Mouse (Mus musculus) limb, embryonic 12.5 days (tissue): ENCODE measurements around the gene Trmu. TPM values are rescaled to one million over a fixed set of nuclear protein-coding genes. Genes with fewer than 3 reads are reported as not detected.

Experiments used
- ATAC-seq: fragments of 200-750 bp; cut with Nextera tagmentation; 2 replicates; pipeline ENCODE4 v1.8.0; 2017; ENCODE audit warnings: low read depth, moderate TSS enrichment; ENCODE audit not compliant: insufficient number of reproducible peaks, insufficient read depth, low FRiP score, low TSS enrichment
- H3K27ac ChIP-seq: fragments of 300-500 bp; sonication (generic); 2 replicates; pipeline ENCODE4 v1.5.1; 2016; ENCODE audit warnings: mild to moderate bottlenecking, moderate library complexity
- H3K27me3 ChIP-seq: fragments of 300-500 bp; sonication (generic); 2 replicates; pipeline ENCODE4 v1.6.1; 2016; ENCODE audit warnings: mild to moderate bottlenecking, moderate library complexity
- H3K36me3 ChIP-seq: fragments of 300-500 bp; sonication (generic); 2 replicates; pipeline ENCODE4 v1.6.1; 2016; ENCODE audit warnings: mild to moderate bottlenecking, moderate library complexity
- H3K4me1 ChIP-seq: fragments of 300-500 bp; sonication (generic); replicated peaks from 2 replicates; pipeline ENCODE4 v1.6.1; 2016
- H3K4me2 ChIP-seq: fragments of 300-500 bp; sonication (generic); 2 replicates; pipeline ENCODE4 v1.6.1; 2016; ENCODE audit warnings: mild to moderate bottlenecking, moderate library complexity
- H3K4me3 ChIP-seq: fragments of 300-500 bp; sonication (generic); replicated peaks from 2 replicates; pipeline ENCODE4 v1.5.1; 2016; ENCODE audit warnings: mild to moderate bottlenecking
- H3K9ac ChIP-seq: fragments of 300-500 bp; sonication (generic); replicated peaks from 2 replicates; pipeline ENCODE4 v1.6.1; 2016; ENCODE audit warnings: mild to moderate bottlenecking, moderate library complexity
- H3K9me3 ChIP-seq: fragments of 300-500 bp; sonication (generic); 2 replicates; pipeline ENCODE4 v1.6.1; 2016; ENCODE audit warnings: mild to moderate bottlenecking, moderate library complexity
- WGBS: fragments of 180-500 bp; shearing (Covaris S2); methylation state at CpG from one replicate; pipeline ENCODE4 v1.1.7; 2016; 5-methylcytosine and 5-hydroxymethylcytosine counted together
- polyA plus RNA-seq: library from polyadenylated mRNA; unstranded; fragments of >200 nt; fragmentation: Nextera tagmentation; extraction: Ambion mirVana; gene quantifications from 2 replicates; pipeline ENCODE4 v1.2.1, GENCODE M21; 2016

The Trmu gene
- polyA plus RNA-seq, result 46.7 and 51.7 TPM in 2 replicates

DNA sequence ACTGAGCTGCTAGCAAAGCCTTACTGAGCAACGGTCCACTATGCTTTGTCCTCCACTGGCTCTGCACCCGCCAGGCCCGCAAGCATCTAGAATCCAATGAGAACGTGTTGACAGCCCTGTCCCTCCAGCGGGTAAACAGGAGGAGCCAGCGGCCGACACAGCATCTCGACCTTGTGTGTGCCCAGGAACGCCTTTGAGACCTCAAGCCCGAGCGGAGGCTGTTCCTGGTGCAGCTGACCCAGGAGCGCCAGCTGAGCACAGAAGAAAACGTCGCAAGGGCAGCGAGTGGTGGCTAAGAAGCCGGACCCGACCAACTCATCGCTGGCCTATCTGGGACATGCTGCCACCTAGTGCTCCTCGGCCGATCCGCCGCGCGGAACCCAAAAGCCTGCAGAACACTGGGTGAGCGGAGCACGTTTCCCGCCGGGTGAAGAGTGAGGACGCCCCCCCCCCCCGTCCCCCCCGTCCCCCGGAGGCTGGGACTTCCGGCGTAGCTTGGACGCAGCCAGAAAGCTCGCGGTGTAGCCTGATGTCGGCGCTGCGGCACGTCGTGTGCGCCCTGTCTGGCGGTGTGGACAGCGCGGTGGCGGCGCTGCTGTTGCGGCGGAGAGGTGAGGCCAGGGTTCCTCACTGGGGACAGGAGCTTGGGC, at the start of gene Trmu:
Trmu (plus strand) TSS at position 465 of the 650 bp plus-strand sequence.
- Histone ChIP-seq H3K36me3 (peaks cover 57% of the 10 kb centered on the region), H3K9me3 (no peaks in the 10 kb centered on the region), H3K27ac (peak within 1 kb of the TSS; percentile 80), H3K27me3 (no peaks in the 10 kb centered on the region), H3K4me2 (peak within 1 kb of the TSS; percentile 89), H3K4me3 (peak within 1 kb of the TSS; percentile 78), H3K4me1 (peaks cover 10% of the 10 kb centered on the region), H3K9ac (peak within 1 kb of the TSS; percentile 84)
- WGBS, result under 1% methylated on average over 44 of the region's 50 CpGs
- peak; percentile 91 for ATAC-seq

DNA sequence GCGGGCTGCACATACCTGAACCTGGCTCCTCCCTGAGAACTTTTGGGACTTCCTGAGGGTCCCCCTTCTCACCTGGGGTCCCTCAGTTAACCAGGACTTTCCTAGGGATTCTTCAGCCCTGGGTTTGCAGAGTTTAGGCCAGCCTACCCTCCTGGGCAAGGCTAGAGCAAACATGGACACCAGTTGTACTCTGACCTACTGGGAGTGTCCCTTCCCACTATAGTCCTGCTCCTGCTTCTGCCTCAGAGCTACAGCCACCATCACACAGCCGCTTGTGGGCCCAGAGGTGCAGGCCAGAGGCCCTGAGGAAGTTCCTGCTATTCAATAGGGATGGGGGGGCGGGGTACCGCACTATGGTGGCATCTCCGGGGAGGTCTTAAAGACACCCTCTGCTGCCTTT, 49.6 kb upstream of the Trmu start:
- 77% methylated on average over 5 of the region's 5 CpGs for WGBS
- Histone ChIP-seq H3K4me1 (peaks cover 13% of the 10 kb centered on the region), H3K36me3 (no peaks in the 10 kb centered on the region), H3K27ac (no peak overlapping the region), H3K4me2 (no peak overlapping the region), H3K4me3 (no peak overlapping the region), H3K9me3 (no peaks in the 10 kb centered on the region), H3K9ac (no peak overlapping the region), H3K27me3 (no peaks in the 10 kb centered on the region)
- no peak for ATAC-seq

- peak within 1 kb of the TSS; percentile 65 for H3K9ac ChIP-seq
- WGBS, result 1% methylated on average over 27 of the region's 27 CpGs
- H3K4me1 ChIP-seq, result peaks cover 13% of the 10 kb centered on the region
- peak within 1 kb of the TSS; percentile 41; the same call in 1 of the 2 replicates for H3K27ac ChIP-seq
- ATAC-seq, result peak; percentile 82
- no peaks in the 10 kb centered on the region for H3K27me3 ChIP-seq
- peak within 1 kb of the TSS; percentile 58 for H3K4me3 ChIP-seq
- H3K4me2 ChIP-seq, result peak within 1 kb of the TSS; percentile 73
- H3K36me3 ChIP-seq, result peaks cover 5% of the 10 kb centered on the region; the same call in 1 of the 2 replicates
- no peaks in the 10 kb centered on the region for H3K9me3 ChIP-seq
Observed at GRCm38 (mm10) chr15:85831954-85832590, 47.0 kb upstream of the Trmu start, which contains the start of gene Ttc38. Gene Ttc38 (plus strand): TSS chr15:85832306.

DNA sequence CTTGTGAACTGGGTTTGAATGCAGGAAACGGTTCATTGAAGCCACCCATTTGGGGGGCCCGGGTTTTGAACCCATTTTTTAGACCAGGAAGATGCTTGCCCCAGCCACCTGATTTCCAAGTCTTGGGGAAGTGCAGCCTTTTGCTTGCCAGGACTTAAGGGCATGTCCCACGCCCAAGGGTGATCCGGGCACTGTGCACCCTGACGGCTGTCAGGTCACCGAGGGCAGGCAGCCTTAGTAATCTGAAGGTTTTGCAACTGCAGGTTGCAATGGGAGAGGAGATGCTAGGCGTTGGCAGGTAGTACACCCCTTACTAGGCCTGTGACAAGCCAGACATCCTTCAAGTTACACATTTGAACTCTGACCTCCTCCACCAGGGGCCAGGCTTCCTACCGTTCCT, 46.5 kb upstream of the Trmu start:
- no peaks in the 10 kb centered on the region for H3K9me3 ChIP-seq
- peak overlapping the region; percentile 58 for H3K4me3 ChIP-seq
- peak overlapping the region; percentile 41; the same call in 1 of the 2 replicates for H3K27ac ChIP-seq
- H3K27me3 ChIP-seq, result no peaks in the 10 kb centered on the region
- ATAC-seq, result no peak
- peaks cover 13% of the 10 kb centered on the region for H3K4me1 ChIP-seq
- peak overlapping the region; percentile 65 for H3K9ac ChIP-seq
- H3K4me2 ChIP-seq, result peak overlapping the region; percentile 73
- peaks cover 5% of the 10 kb centered on the region; the same call in 1 of the 2 replicates for H3K36me3 ChIP-seq
- WGBS, result 42% methylated on average over 8 of the region's 8 CpGs

GRCm38 (mm10) chr15:85835335-85835734, 43.8 kb upstream of the Trmu start:
- Histone ChIP-seq H3K27me3 (no peaks in the 10 kb centered on the region), H3K27ac (no peak overlapping the region), H3K4me2 (no peak overlapping the region), H3K4me3 (no peak overlapping the region), H3K36me3 (peaks cover 5% of the 10 kb centered on the region; the same call in 1 of the 2 replicates), H3K9me3 (no peaks in the 10 kb centered on the region), H3K9ac (no peak overlapping the region), H3K4me1 (peaks cover 13% of the 10 kb centered on the region)
- 58% methylated on average over 3 of the region's 3 CpGs for WGBS
- no peak for ATAC-seq

GRCm38 (mm10) chr15:85836887-85837286, 42.2 kb upstream of the Trmu start:
- H3K27ac ChIP-seq, result no peak overlapping the region
- H3K4me2 ChIP-seq, result no peak overlapping the region
- no peaks in the 10 kb centered on the region for H3K9me3 ChIP-seq
- H3K36me3 ChIP-seq, result peaks cover 5% of the 10 kb centered on the region; the same call in 1 of the 2 replicates
- ATAC-seq, result no peak
- 91% methylated on average over 5 of the region's 5 CpGs for WGBS
- H3K27me3 ChIP-seq, result no peaks in the 10 kb centered on the region
- H3K4me1 ChIP-seq, result peaks cover 8% of the 10 kb centered on the region; the same call in 1 of the 2 replicates
- no peak overlapping the region for H3K9ac ChIP-seq
- no peak overlapping the region for H3K4me3 ChIP-seq

GRCm38 (mm10) chr15:85840983-85841382, 38.1 kb upstream of the Trmu start:
- Histone ChIP-seq H3K9ac (no peak overlapping the region), H3K27me3 (no peaks in the 10 kb centered on the region), H3K36me3 (peaks cover 4% of the 10 kb centered on the region; the same call in 1 of the 2 replicates), H3K4me1 (no peaks in the 10 kb centered on the region), H3K27ac (no peak overlapping the region), H3K4me3 (no peak overlapping the region), H3K9me3 (no peaks in the 10 kb centered on the region), H3K4me2 (no peak overlapping the region)
- no peak for ATAC-seq
- 28% methylated on average over 6 of the region's 6 CpGs for WGBS

DNA sequence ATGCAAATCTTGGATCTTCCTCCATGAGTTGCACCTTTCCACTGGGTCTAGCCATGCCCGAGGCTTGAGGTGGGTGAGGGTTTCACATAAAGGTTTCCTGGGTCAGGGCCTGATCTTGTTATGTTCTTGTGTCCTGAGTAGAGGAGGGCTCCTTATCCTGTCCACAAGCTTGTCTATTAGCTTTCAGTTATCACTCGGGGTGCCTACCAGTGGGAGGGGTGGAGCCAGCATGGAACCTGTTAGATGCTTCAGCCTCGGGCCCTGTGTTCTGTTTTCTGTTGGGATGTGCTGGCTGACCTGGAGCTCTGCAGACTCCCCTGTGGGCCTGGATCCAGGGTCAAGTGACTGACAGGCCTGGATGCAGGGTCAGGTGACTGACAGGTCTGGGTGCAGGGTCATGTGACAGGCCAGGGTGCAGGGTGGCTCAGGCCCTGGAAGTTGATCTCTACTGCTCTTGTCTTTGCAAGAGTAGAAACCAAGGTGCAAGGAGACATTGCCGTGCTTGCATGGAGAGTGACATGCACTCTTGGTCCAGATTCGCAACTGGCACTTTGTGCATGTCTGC, 37.2 kb upstream of the Trmu start:
- H3K4me3 ChIP-seq, result no peak overlapping the region
- H3K27ac ChIP-seq, result no peak overlapping the region
- no peaks in the 10 kb centered on the region for H3K27me3 ChIP-seq
- ATAC-seq, result no peak
- no peak overlapping the region for H3K4me2 ChIP-seq
- H3K9me3 ChIP-seq, result no peaks in the 10 kb centered on the region
- 77% methylated on average over 5 of the region's 5 CpGs for WGBS
- no peak overlapping the region for H3K9ac ChIP-seq
- no peaks in the 10 kb centered on the region for H3K36me3 ChIP-seq
- H3K4me1 ChIP-seq, result no peaks in the 10 kb centered on the region

DNA sequence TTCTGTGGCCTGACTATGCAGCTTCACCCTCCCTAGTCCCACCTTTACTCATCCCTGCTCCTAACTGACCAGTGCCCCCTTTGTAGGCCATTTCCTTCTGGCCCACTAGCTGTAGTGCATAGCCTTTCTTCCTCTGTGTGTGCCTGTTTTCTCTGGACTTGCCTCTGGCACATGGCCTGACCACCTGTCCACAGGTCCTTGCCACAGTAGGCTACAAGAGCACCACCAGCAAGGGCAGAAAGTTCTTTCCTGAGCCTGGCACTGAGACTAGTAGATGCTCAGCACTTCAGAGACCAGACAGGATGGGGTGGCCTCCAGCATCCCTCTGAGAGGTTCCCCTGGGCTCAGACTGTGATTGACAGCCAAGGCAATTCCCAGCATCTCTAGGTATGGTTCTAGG, 34.0 kb upstream of the Trmu start:
- no peaks in the 10 kb centered on the region for H3K27me3 ChIP-seq
- no peak overlapping the region for H3K4me3 ChIP-seq
- no peak overlapping the region for H3K9ac ChIP-seq
- no peaks in the 10 kb centered on the region for H3K4me1 ChIP-seq
- no peaks in the 10 kb centered on the region for H3K9me3 ChIP-seq
- no peak overlapping the region for H3K4me2 ChIP-seq
- no peak for ATAC-seq
- H3K27ac ChIP-seq, result no peak overlapping the region
- H3K36me3 ChIP-seq, result no peaks in the 10 kb centered on the region

GRCm38 (mm10) chr15:85851656-85852392, 27.3 kb upstream of the Trmu start:
- Histone ChIP-seq H3K27me3 (no peaks in the 10 kb centered on the region), H3K4me3 (no peak overlapping the region), H3K36me3 (peaks cover under 1% of the 10 kb centered on the region; the same call in 1 of the 2 replicates), H3K4me1 (no peaks in the 10 kb centered on the region), H3K27ac (no peak overlapping the region), H3K4me2 (no peak overlapping the region), H3K9ac (no peak overlapping the region), H3K9me3 (no peaks in the 10 kb centered on the region)
- no peak for ATAC-seq
- 79% methylated on average over 12 of the region's 12 CpGs for WGBS
